Mouse (Mus musculus) cerebellum, adult 2 months (tissue): ENCODE measurements around the gene Phf13. TPM values are rescaled to one million over a fixed set of nuclear protein-coding genes. Genes with fewer than 3 reads are reported as not detected.
A peak's percentile ranks its signal among the peaks of the same experiment; 100 is the strongest.

ENCODE experiments used
- DNase-seq, 2 experiments: peaks; one replicate each; pipeline ENCODE4 v3.0.0; 2021
- H3K27ac ChIP-seq: fragments of 200-500 bp; 2 replicates; pipeline ENCODE4 v1.5.1; 2012; ENCODE audit warnings: low read length, control low read depth, inconsistent platforms; ENCODE audit not compliant: insufficient read depth
- H3K27me3 ChIP-seq: fragments of 200-500 bp; 2 replicates; pipeline ENCODE4 v1.6.1; 2012; ENCODE audit warnings: inconsistent platforms, mild to moderate bottlenecking, low read length, moderate library complexity; ENCODE audit not compliant: control insufficient read depth, insufficient read depth
- H3K4me1 ChIP-seq: fragments of 200-500 bp; 2 replicates; pipeline ENCODE4 v1.6.1; 2011; ENCODE audit warnings: low read length; ENCODE audit not compliant: control insufficient read depth, insufficient read depth
- H3K4me3 ChIP-seq: fragments of 200-500 bp; replicated peaks from 2 replicates; pipeline ENCODE3; 2011; ENCODE audit warnings: mild to moderate bottlenecking, low read depth, low read length, control low read depth; ENCODE audit not compliant: insufficient read depth
- CTCF ChIP-seq: fragments of 200-500 bp; IDR thresholded peaks from 2 replicates; pipeline ENCODE4 v1.5.1; 2011; ENCODE audit warnings: low read depth, mild to moderate bottlenecking, control low read depth, low read length, moderate library complexity, borderline replicate concordance; ENCODE audit not compliant: insufficient read depth
- POLR2A ChIP-seq: fragments of 200-500 bp; IDR thresholded peaks from 2 replicates; pipeline ENCODE4 v1.6.1; 2011; ENCODE audit warnings: low read length, control low read depth, borderline replicate concordance; ENCODE audit not compliant: insufficient read depth
- WGBS: fragments of 180-500 bp; shearing (Covaris S2); methylation state at CpG from one replicate; pipeline ENCODE4 v1.1.7; 2018; 5-methylcytosine and 5-hydroxymethylcytosine counted together
- polyA plus RNA-seq: library from polyadenylated mRNA; depleted of rRNA; stranded (reverse); fragments of >200 nt; gene quantifications from 2 replicates; pipeline ENCODE4 v1.2.3, GENCODE M21; 2012; rRNA removed

Gene Phf13
- 7.3 and 8.3 TPM in 2 replicates for polyA plus RNA-seq

DNA sequence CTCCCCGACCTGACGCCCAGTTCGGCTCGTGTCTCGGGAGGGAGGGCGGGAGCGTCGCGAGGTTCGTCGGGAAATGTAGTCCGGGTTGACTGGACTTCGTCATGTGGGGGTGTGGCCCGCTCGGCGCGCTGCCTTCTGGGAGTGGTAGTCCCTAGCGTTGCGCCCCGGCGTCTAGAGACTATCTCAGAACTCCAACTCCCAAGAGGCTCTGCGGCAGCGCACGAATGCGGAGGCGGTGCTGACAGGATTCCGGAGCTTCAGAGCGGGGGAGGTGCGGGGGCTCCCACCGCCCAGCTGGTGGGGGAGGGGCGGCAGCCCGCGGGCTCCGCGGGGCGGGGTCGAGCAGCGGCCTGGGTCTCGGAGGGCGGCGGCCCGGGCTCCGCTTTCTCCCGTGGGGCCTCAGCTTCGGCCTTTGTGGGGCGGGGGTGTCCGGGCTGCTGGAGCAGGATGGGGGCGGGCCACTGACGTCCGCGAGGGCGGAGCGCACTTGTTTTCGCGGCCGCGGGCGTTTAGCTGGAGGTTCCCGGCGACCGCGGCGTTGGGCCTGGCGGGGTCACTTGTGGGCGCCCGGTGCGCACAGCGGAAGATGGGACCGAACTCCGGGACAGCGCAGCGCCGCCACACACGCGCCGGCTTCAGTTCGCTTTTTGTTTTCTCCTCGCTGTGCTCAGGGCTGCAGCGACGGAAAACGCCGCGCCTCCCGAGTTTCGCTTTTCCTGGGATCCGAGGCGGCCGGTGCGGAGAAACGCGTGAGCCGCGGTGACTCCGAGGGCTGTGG is at the start of gene Phf13:
TSS of gene Phf13 (minus strand) at position 86 of the 778 bp plus-strand sequence.
- H3K4me3 ChIP-seq = peak within 1 kb of the TSS; percentile 99
- TF ChIP-seq POLR2A (peak; percentile 52; the same call in 1 of the 2 replicates), CTCF (no peak)

DNA sequence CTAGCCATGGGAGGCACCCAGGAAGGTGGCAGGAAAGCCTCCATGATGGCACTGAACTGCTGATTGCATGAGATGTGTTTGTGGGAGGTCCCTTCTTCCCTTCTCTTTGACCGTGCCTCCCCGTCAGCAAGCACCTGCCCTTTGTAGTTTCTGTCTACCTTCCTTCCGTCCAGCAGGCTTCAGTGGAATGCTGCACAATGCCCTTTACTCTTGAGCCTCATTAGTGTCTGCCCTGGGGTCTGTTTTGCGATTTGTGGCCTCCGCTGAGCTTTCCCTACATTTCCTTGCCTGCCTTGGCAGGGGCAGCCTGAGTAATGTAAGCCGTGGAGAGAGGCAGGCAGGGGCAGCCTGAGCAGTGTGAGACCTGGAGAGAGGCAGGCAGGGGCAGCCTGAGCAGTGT is 48.6 kb upstream of the Phf13 start:
- Histone ChIP-seq H3K27me3 (no peaks in the 10 kb centered on the region), H3K4me1 (peaks cover 3% of the 10 kb centered on the region; the same call in 1 of the 2 replicates), H3K27ac (no peak overlapping the region), H3K4me3 (no peak overlapping the region)
- no peak for DNase-seq
- WGBS = 80% methylated on average over 6 of the region's 6 CpGs
- TF ChIP-seq POLR2A (no peak), CTCF (no peak)

More for the DNA sequence above, at the start of gene Phf13:
- H3K27ac ChIP-seq = peak within 1 kb of the TSS; percentile 98
- no peaks in the 10 kb centered on the region for H3K27me3 ChIP-seq
- no peaks in the 10 kb centered on the region for H3K4me1 ChIP-seq
- WGBS = under 1% methylated on average over 94 of the region's 94 CpGs
- peak; percentile 99 for DNase-seq

DNA sequence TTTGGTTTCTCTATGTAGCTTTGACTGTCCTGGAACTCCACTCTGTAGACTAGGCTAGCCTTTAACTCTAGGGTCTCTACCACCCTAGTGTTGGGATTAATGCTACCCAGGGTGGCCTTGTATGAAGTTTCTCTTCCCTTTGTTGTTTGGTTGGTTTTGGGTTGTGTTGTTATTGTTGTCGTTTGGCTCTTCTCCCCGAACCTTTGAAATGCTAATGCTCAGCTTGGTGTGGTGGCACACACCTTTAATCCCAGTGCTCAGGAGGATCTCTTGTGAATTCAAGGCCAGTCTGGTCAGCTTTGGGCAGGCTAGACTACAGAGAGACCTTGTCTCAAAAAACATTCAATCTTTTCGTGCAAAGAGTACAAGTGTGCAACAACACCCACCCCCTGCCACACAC is 47.1 kb upstream of the Phf13 start:
- WGBS = 83% methylated on average over 3 of the region's 3 CpGs
- no peak overlapping the region for H3K4me3 ChIP-seq
- peaks cover 3% of the 10 kb centered on the region; the same call in 1 of the 2 replicates for H3K4me1 ChIP-seq
- no peak overlapping the region for H3K27ac ChIP-seq
- no peak for TF ChIP-seq CTCF
- no peak for TF ChIP-seq POLR2A
- no peak for DNase-seq
- H3K27me3 ChIP-seq = no peaks in the 10 kb centered on the region

DNA sequence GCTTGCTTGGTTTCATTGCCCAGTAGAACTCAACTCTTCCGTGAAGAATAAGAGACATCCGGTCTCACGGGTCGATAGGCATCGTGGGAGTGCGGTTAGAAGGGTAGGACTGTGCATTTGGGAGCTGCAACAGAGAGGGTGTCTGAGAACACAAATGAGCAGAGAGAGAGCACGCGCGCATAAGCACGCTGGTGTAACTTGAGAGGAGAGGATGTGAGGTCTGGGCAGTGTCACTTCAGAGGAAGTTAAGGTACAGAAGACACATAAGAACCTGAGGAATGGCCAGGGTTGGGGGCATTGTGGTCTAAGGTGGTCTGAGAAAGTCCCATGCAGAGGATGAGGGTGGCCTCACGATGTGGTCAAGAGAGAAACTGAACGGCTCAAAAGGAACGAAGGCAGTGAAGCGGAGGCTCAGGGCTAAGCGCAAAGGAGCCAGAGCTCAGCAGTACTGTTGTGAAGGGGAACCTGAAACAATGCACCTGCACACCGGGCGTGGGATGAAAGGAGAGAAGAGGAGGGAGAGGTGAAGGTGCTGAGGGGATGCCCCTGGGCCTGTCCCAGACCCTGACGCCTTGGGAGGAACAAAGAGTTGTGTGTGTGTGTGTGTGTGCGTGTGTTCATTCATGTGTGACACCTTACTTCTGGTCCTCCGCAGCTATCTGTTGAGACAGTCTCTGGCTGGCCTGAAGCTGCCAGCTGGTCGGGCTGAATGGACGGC is 46.0 kb upstream of the Phf13 start:
- no peaks in the 10 kb centered on the region for H3K27me3 ChIP-seq
- H3K4me3 ChIP-seq = no peak overlapping the region
- TF ChIP-seq CTCF = no peak
- TF ChIP-seq POLR2A = no peak
- DNase-seq = no peak
- WGBS = 83% methylated on average over 22 of the region's 22 CpGs
- no peak overlapping the region for H3K27ac ChIP-seq
- peaks cover 3% of the 10 kb centered on the region; the same call in 1 of the 2 replicates for H3K4me1 ChIP-seq

DNA sequence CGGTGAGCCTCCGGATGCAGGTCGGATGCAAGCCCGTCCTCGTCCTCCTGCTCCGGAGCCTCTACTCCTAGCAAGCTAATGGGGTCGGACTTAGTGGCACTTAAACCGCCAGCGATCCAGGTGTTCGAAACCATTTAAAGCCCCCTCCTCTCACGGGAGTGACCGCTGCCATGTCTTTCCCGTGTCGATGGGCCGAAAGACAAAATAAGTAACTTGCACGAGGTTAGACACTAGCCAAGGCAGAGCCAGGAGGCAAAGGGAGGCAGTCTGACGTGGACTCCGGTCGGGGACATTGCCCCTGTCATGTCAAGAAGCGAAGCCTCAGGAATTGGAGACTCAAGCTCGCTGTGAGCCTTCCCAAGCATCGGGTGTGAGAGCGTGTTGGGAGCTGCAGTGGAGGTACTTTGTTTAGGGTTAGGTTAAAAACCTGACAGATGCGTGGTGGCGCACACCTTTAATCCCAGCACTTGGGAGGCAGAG is 43.8 kb upstream of the Phf13 start:
- H3K4me1 ChIP-seq = peaks cover 3% of the 10 kb centered on the region; the same call in 1 of the 2 replicates
- no peak overlapping the region for H3K27ac ChIP-seq
- H3K4me3 ChIP-seq = peak overlapping the region; percentile 74
- peak in 1 of 2 experiments; percentile 5 for DNase-seq
- no peaks in the 10 kb centered on the region for H3K27me3 ChIP-seq
- 4% methylated on average over 25 of the region's 25 CpGs for WGBS
- no peak for TF ChIP-seq POLR2A
- no peak for TF ChIP-seq CTCF

DNA sequence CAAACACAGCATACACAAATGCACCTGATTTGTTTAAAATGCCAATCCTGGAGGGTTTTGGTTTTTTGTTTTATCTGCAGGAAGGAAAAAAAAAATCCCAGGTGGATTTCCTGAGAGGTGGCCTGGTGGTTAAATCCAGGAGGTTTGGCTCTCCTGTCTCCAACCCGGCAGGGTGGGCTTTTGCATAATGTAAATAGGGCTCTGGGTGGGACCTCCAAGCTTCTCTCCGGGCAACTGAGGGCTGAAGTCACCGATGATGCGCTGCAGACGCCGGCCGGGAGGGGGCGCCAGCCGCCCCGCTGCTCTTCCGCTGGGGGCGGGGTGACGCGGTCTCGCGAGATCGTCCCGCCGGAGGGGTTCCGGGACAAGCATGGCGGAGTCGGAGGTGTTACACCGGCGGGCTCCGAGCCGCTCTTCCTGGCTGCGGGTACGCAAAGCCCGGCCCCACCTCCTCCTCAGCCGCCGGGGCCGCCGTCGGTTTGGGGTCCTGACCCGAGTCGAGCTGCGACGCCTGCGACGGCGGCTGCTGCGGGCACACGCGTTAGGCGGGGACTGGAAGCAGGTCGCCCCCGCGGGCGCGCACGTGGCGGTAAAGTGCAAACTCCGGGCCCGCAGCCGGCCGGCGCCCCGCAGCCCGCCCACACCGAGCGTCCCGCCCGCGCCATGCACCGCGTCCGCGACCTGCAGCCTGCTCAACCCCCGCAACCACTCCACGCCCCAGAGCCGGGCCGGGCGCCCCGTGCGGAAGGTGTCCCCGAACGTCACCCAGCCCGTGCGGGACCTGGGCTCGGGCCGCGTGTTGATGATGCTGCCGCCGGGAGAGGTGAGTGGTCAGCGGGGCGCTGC is 43.1 kb upstream of the Phf13 start, which contains the start of gene Nol9:
TSS of gene Nol9 (plus strand) at position 337 of the 846 bp plus-strand sequence.
- under 1% methylated on average over 78 of the region's 86 CpGs for WGBS
- TF ChIP-seq CTCF (peak; percentile 85), POLR2A (peak; percentile 89)
- peaks cover 3% of the 10 kb centered on the region; the same call in 1 of the 2 replicates for H3K4me1 ChIP-seq
- DNase-seq = peak; percentile 90 to 94
- peak within 1 kb of the TSS; percentile 74 for H3K4me3 ChIP-seq
- H3K27me3 ChIP-seq = no peaks in the 10 kb centered on the region
- H3K27ac ChIP-seq = no peak within 1 kb of the TSS
